Mouse (Mus musculus) midbrain, embryonic 13.5 days (tissue): ENCODE measurements around the gene Hbq1a. TPM values are rescaled to one million over a fixed set of nuclear protein-coding genes. Genes with fewer than 3 reads are reported as not detected.
A peak's percentile ranks its signal among the peaks of the same experiment; 100 is the strongest.
"Not testable (repeated sequence)": the region's sequence is repeated elsewhere in the genome, so short reads cannot be mapped to it uniquely, and the experiment has no call there.

Experiments used
- ATAC-seq: fragments of 200-750 bp; cut with Nextera tagmentation; 2 replicates; pipeline ENCODE4 v1.8.0; 2017; ENCODE audit warnings: mild to moderate bottlenecking, moderate TSS enrichment, moderate library complexity
- H3K27ac ChIP-seq: fragments of 300-500 bp; sonication (generic); 2 replicates; pipeline ENCODE4 v1.5.1; 2015; ENCODE audit warnings: inconsistent platforms, mild to moderate bottlenecking, moderate library complexity
- H3K27me3 ChIP-seq: fragments of 300-500 bp; sonication (generic); 2 replicates; pipeline ENCODE4 v1.6.1; 2015; ENCODE audit warnings: mild to moderate bottlenecking, inconsistent platforms
- H3K36me3 ChIP-seq: fragments of 300-500 bp; sonication (generic); 2 replicates; pipeline ENCODE4 v1.6.1; 2015; ENCODE audit warnings: mild to moderate bottlenecking, inconsistent platforms
- H3K4me1 ChIP-seq: fragments of 300-500 bp; sonication (generic); replicated peaks from 2 replicates; pipeline ENCODE4 v1.6.1; 2015; ENCODE audit warnings: inconsistent platforms
- H3K4me2 ChIP-seq: fragments of 300-500 bp; sonication (generic); replicated peaks from 2 replicates; pipeline ENCODE4 v1.6.1; 2015; ENCODE audit warnings: moderate library complexity, mild to moderate bottlenecking, inconsistent platforms
- H3K4me3 ChIP-seq: fragments of 300-500 bp; sonication (generic); replicated peaks from 2 replicates; pipeline ENCODE4 v1.5.1; 2015; ENCODE audit warnings: mild to moderate bottlenecking, inconsistent platforms
- H3K9ac ChIP-seq: fragments of 300-500 bp; sonication (generic); replicated peaks from 2 replicates; pipeline ENCODE4 v1.6.1; 2015; ENCODE audit warnings: mild to moderate bottlenecking, inconsistent platforms
- H3K9me3 ChIP-seq: fragments of 300-500 bp; sonication (generic); 2 replicates; pipeline ENCODE4 v1.6.1; 2016; ENCODE audit warnings: mild to moderate bottlenecking, inconsistent platforms
- WGBS: fragments of 180-500 bp; shearing (Covaris S2); methylation state at CpG from one replicate; pipeline ENCODE4 v1.1.7; 2015; 5-methylcytosine and 5-hydroxymethylcytosine counted together
- polyA plus RNA-seq: library from polyadenylated mRNA; unstranded; fragments of >200 nt; fragmentation: Nextera tagmentation; extraction: Ambion mirVana; gene quantifications from 2 replicates; pipeline ENCODE4 v1.2.1, GENCODE M21; 2015

The Hbq1a gene
- 1.4 TPM in 1 of 2 replicates, not detected in the other for polyA plus RNA-seq

GRCm38 (mm10) chr11:32299865-32300264 is at the start of gene Hbq1a:
Hbq1a (plus strand) TSS chr11:32300069.
- Histone ChIP-seq H3K27me3 (peaks cover 13% of the 10 kb centered on the region), H3K4me3 (peak within 1 kb of the TSS; percentile 28), H3K4me2 (peak within 1 kb of the TSS; percentile 50)
- not testable (repeated sequence) for H3K9ac ChIP-seq, H3K9me3 ChIP-seq, H3K4me1 ChIP-seq, H3K36me3 ChIP-seq, H3K27ac ChIP-seq
- peak; percentile 67 for ATAC-seq
- WGBS, result 5% methylated on average over 16 of the region's 16 CpGs

- no peak overlapping the region for H3K4me3 ChIP-seq
- ATAC-seq, result no peak
- no peak overlapping the region for H3K27ac ChIP-seq
- no peaks in the 10 kb centered on the region for H3K9me3 ChIP-seq
- WGBS, result 93% methylated on average over 8 of the region's 8 CpGs
- no peak overlapping the region for H3K9ac ChIP-seq
- no peak overlapping the region for H3K4me2 ChIP-seq
- peaks cover 75% of the 10 kb centered on the region for H3K36me3 ChIP-seq
- H3K27me3 ChIP-seq, result no peaks in the 10 kb centered on the region
- no peaks in the 10 kb centered on the region for H3K4me1 ChIP-seq
Observed at GRCm38 (mm10) chr11:32250880-32251763, 48.7 kb upstream of the Hbq1a start.

DNA sequence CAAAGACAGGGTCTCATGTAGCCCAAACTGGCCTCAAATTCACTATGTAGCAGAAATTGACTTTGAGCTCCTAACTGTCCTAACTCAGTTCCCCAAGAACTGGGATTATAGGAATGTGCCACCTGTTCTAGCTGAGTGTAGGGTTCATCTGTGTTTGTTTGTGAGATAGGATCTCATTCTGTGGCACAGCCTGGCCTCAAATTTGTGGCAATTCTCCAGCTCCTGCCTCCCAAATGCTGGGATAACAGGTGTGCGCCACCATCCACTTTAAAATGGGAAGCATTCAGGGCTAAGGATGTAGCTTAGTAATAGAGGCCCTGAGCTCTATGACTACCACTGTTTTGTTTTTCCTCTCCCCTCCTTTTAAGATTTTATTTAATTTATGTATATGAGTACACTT is 46.7 kb upstream of the Hbq1a start:
- no peak overlapping the region for H3K4me3 ChIP-seq
- no peak overlapping the region for H3K9ac ChIP-seq
- no peaks in the 10 kb centered on the region for H3K27me3 ChIP-seq
- H3K9me3 ChIP-seq, result no peaks in the 10 kb centered on the region
- H3K36me3 ChIP-seq, result peaks cover 57% of the 10 kb centered on the region
- no peak for ATAC-seq
- H3K4me2 ChIP-seq, result no peak overlapping the region
- no peak overlapping the region for H3K27ac ChIP-seq
- no peaks in the 10 kb centered on the region for H3K4me1 ChIP-seq
- WGBS, result 100% methylated on average over 1 of the region's 1 CpGs

DNA sequence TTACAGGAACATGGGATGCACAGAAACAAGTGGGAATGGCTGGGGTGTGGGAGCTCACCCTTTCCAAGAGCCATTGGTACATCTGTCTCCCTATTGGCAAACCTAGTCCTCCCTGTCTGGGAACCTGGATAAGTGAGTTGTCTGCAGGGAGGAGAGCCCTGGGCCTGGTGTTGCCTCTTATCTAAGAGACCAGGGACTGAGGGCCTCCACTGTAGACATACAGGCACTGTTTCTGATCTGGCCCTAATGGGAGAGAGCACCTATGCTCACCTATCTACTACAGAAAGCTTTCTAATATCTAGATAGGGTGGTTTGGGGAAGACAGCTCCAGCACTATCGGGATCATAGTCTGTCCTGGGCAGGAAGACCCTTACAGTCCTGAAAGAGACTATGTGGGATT is 43.7 kb upstream of the Hbq1a start:
- Histone ChIP-seq H3K4me1 (no peaks in the 10 kb centered on the region), H3K4me3 (no peak overlapping the region), H3K4me2 (no peak overlapping the region), H3K9me3 (no peaks in the 10 kb centered on the region), H3K27me3 (no peaks in the 10 kb centered on the region), H3K36me3 (peaks cover 50% of the 10 kb centered on the region), H3K27ac (no peak overlapping the region), H3K9ac (no peak overlapping the region)
- 94% methylated on average over 1 of the region's 1 CpGs for WGBS
- no peak for ATAC-seq

DNA sequence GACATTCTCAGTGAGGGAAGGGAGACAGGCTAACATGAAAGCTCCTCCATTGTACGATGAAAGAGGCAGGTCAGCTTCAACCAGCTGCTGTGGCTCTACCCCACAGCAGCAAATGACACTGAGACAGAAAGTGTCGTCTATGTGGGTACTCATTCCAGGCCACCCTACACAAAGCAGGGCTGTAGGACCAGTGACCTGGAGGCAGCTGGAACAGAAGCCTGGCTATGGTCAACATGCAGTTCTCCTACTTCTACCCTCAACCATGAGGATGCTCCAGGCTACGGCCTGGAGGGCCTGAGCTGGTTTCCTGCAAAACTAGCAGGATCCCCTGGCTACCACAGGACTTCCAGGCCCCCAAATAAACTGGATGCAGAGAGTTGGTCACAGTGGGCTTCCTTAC is 43.3 kb upstream of the Hbq1a start:
- Histone ChIP-seq H3K4me2 (no peak overlapping the region), H3K9ac (no peak overlapping the region), H3K4me1 (no peaks in the 10 kb centered on the region), H3K4me3 (no peak overlapping the region), H3K36me3 (peaks cover 47% of the 10 kb centered on the region), H3K27ac (no peak overlapping the region), H3K27me3 (no peaks in the 10 kb centered on the region), H3K9me3 (no peaks in the 10 kb centered on the region)
- no peak for ATAC-seq
- 87% methylated on average over 3 of the region's 3 CpGs for WGBS

- Histone ChIP-seq H3K36me3 (peaks cover 20% of the 10 kb centered on the region), H3K4me2 (no peak overlapping the region), H3K27ac (no peak overlapping the region), H3K4me1 (peaks cover 15% of the 10 kb centered on the region), H3K9me3 (no peaks in the 10 kb centered on the region), H3K4me3 (no peak overlapping the region), H3K27me3 (no peaks in the 10 kb centered on the region), H3K9ac (no peak overlapping the region)
- 93% methylated on average over 10 of the region's 10 CpGs for WGBS
- ATAC-seq, result no peak
Observed at GRCm38 (mm10) chr11:32262674-32263415, 37.0 kb upstream of the Hbq1a start.

GRCm38 (mm10) chr11:32265117-32265738 is 34.6 kb upstream of the Hbq1a start:
- ATAC-seq, result no peak
- WGBS, result 94% methylated on average over 3 of the region's 3 CpGs

DNA sequence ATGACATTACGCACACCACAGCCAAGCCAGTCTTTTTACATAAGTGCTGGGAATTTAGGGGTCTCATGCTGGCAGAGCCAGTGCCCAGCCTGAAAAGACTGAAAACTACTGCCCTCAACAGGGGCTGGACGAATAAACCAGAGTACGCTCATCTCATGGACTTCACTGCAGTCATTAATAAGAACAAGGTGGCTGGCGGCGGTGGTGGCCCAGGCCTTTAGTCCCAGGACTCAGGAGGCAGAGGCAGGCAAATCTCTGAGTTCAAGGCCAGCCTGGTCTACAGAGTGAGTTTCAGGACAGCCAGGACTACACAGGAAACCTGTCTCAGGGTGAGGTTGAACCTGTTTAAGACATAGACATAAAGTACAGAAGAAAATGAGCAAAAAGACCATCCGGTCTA is 33.7 kb upstream of the Hbq1a start:
- peaks cover 10% of the 10 kb centered on the region; the same call in 1 of the 2 replicates for H3K27me3 ChIP-seq
- no peaks in the 10 kb centered on the region for H3K9me3 ChIP-seq
- ATAC-seq, result no peak
- 94% methylated on average over 6 of the region's 6 CpGs for WGBS
- H3K4me3 ChIP-seq, result no peak overlapping the region
- no peak overlapping the region for H3K9ac ChIP-seq
- no peak overlapping the region for H3K4me2 ChIP-seq
- H3K27ac ChIP-seq, result no peak overlapping the region
- H3K36me3 ChIP-seq, result peaks cover 8% of the 10 kb centered on the region; the same call in 1 of the 2 replicates
- peaks cover 19% of the 10 kb centered on the region for H3K4me1 ChIP-seq

More at GRCm38 (mm10) chr11:32265117-32265738, 34.6 kb upstream of the Hbq1a start:
- peaks cover 14% of the 10 kb centered on the region for H3K36me3 ChIP-seq
- H3K4me1 ChIP-seq, result peaks cover 19% of the 10 kb centered on the region
- no peaks in the 10 kb centered on the region for H3K9me3 ChIP-seq
- H3K27ac ChIP-seq, result no peak overlapping the region
- H3K9ac ChIP-seq, result no peak overlapping the region
- H3K27me3 ChIP-seq, result peaks cover 9% of the 10 kb centered on the region; the same call in 1 of the 2 replicates
- H3K4me2 ChIP-seq, result no peak overlapping the region
- no peak overlapping the region for H3K4me3 ChIP-seq

DNA sequence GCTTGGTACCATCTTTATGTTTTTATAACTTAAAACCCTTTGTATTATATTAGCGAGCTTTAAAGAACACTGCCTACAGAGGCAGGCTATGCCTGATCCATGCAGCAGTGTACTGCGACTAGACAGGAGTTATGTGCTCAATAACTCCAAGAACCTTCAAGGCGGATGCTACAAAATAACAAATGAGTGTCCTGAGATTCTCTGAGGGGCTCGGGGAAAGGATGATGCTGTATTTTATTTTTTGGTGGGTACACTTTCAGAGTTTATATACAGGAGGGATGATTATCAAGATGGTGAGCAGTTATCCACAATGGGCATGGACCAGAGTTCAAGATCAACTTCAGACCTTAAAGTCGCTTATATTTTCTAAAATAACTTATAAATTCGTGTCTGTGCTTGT is 33.1 kb upstream of the Hbq1a start:
- peaks cover 19% of the 10 kb centered on the region for H3K4me1 ChIP-seq
- peaks cover 15% of the 10 kb centered on the region; the same call in 1 of the 2 replicates for H3K27me3 ChIP-seq
- no peaks in the 10 kb centered on the region for H3K9me3 ChIP-seq
- ATAC-seq, result no peak; the same call in 1 of the 2 replicates
- H3K36me3 ChIP-seq, result peaks cover 8% of the 10 kb centered on the region; the same call in 1 of the 2 replicates
- H3K9ac ChIP-seq, result peak overlapping the region; percentile 92
- 30% methylated on average over 6 of the region's 6 CpGs for WGBS
- peak overlapping the region; percentile 64 for H3K4me2 ChIP-seq
- H3K27ac ChIP-seq, result peak overlapping the region; percentile 97
- peak overlapping the region; percentile 77 for H3K4me3 ChIP-seq

DNA sequence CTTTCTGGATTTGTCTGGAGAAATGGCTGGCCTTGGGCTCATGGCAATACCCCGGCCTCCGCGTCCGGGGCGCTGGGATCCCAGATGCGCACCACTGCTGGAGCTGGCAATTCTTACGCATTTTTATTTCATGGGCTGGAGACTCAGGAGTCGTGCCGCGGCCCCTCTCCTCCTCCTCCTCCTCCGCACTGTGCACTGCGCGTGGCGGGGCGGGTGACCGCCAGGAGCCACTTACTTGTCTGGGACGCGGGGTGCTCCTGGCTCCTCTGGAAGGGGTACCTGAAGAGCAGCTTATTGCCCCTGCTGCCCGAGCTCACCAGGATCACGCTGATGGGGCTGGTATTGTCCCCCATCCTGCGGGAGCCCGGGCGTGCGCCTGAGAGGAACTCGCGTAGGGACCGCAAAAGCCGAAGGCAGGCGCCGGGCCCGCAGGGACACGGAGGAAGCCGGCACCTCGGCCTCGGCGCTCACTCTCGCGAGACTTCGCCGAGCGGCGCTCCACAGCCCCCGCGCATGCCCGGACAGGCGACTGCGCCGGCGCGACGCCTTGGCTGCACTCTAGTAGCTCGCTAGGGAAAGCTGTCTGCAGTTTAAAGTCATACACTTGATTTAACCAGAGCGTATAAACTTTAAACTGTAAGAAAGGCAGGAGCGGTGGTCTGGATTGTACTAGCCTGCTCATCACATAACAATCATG is 32.5 kb upstream of the Hbq1a start, which contains the start of gene Nprl3:
TSS of gene Nprl3 (minus strand) at position 520 of the 697 bp plus-strand sequence.
- under 1% methylated on average over 54 of the region's 54 CpGs for WGBS
- H3K27ac ChIP-seq, result peak within 1 kb of the TSS; percentile 97
- peaks cover 17% of the 10 kb centered on the region; the same call in 1 of the 2 replicates for H3K27me3 ChIP-seq
- peak within 1 kb of the TSS; percentile 77 for H3K4me3 ChIP-seq
- no peaks in the 10 kb centered on the region for H3K9me3 ChIP-seq
- H3K4me1 ChIP-seq, result peaks cover 19% of the 10 kb centered on the region
- peak; percentile 99 for ATAC-seq
- peak within 1 kb of the TSS; percentile 92 for H3K9ac ChIP-seq
- H3K36me3 ChIP-seq, result peaks cover 5% of the 10 kb centered on the region; the same call in 1 of the 2 replicates
- H3K4me2 ChIP-seq, result peak within 1 kb of the TSS; percentile 64

GRCm38 (mm10) chr11:32267964-32268363 is 31.9 kb upstream of the Hbq1a start:
- Histone ChIP-seq H3K4me1 (peaks cover 19% of the 10 kb centered on the region), H3K9ac (peak overlapping the region; percentile 92), H3K4me3 (peak overlapping the region; percentile 77), H3K4me2 (peak overlapping the region; percentile 64), H3K27ac (peak overlapping the region; percentile 97; the same call in 1 of the 2 replicates), H3K27me3 (peaks cover 17% of the 10 kb centered on the region; the same call in 1 of the 2 replicates), H3K36me3 (no peaks in the 10 kb centered on the region), H3K9me3 (no peaks in the 10 kb centered on the region)
- peak; percentile 50 for ATAC-seq
- 27% methylated on average over 5 of the region's 5 CpGs for WGBS
